8 mouse cellular contexts compared by ENCODE assay signal in the genomic region with DNA sequence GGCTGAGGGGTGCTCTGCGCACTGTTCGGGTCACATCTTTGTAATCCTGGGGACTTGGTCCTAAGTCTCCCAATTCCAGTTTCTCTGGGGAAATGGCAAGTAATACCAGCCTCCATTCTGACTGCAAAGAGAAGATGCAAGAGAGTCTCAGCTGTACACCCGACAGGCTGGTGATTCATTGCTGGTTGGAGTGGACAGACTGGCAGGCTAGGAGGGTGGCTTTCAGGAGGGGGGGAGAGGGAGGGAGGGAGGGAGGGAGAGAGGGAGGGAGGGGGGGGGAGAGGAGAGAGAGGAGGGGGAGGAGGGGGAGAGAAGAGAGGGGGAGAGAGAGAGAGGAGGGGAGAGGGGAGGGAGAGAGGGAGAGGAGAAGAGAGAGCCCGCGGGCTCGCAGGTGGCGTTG. TPM values are rescaled to one million over a fixed set of nuclear protein-coding genes. Genes with fewer than 3 reads are reported as not detected.
DNase-seq lines count a peak whose midpoint lies in the region; ATAC-seq and TF ChIP-seq lines count a peak whose summit lies in the region.

No protein-coding gene starts in this region.

- H3K4me1 ChIP-seq in heart, embryonic 14.5 days (ENCODE audit: control insufficient read depth in 2 of 2, insufficient read depth in 2 of 2, low read length in 2 of 2): peaks cover 18 to 19% of the 10 kb centered on the region in 2 experiments
- H3K4me1 ChIP-seq in ES-E14 (ENCODE audit: control insufficient read depth in 2 of 2, insufficient read depth in 2 of 2, low read length in 2 of 2, poor library complexity in 1 of 2): peaks cover 0 to 17% of the 10 kb centered on the region in 2 experiments; a peak in 2 of 4 replicates
- H3K4me1 ChIP-seq in hindbrain, embryonic 10.5 days (replicated peaks): peaks cover 50% of the 10 kb centered on the region
- peaks cover 19% of the 10 kb centered on the region for H3K4me1 ChIP-seq in midbrain, embryonic 11.5 days (ENCODE audit: control insufficient read depth, insufficient read depth, low read length)

- peak overlapping the region in 1 of 2 experiments; percentile 79; a peak in 2 of 4 replicates for H3K27ac ChIP-seq in heart, embryonic 14.5 days (replicated peaks in 1 of 2; ENCODE audit: control insufficient read depth in 1 of 2, insufficient read depth in 1 of 2, low read depth in 2 of 2, low read length in 2 of 2)
- no peak overlapping the region for H3K27ac ChIP-seq in ES-E14 (ENCODE audit: insufficient read depth, low read depth, low read length, poor library complexity, severe bottlenecking)
- peak overlapping the region; percentile 96 for H3K27ac ChIP-seq in hindbrain, embryonic 10.5 days
- no peak overlapping the region for H3K27ac ChIP-seq in midbrain, embryonic 11.5 days (ENCODE audit: low read depth, low read length)

- in situ Hi-C loops in ES-E14 (cut with MboI; ENCODE audit: low sequenced_read_pairs in 2 of 2, unreplicated experiment in 2 of 2): no loop called here

- H3K27me3 ChIP-seq in heart, embryonic 14.5 days (ENCODE audit: control insufficient read depth, insufficient read depth, low read length): no peaks in the 10 kb centered on the region
- H3K27me3 ChIP-seq in hindbrain, embryonic 10.5 days (ENCODE audit: insufficient read depth, poor library complexity, severe bottlenecking): no peaks in the 10 kb centered on the region
- H3K27me3 ChIP-seq in midbrain, embryonic 11.5 days (ENCODE audit: control insufficient read depth, insufficient read depth, low read length): no peaks in the 10 kb centered on the region

- H3K9me3 ChIP-seq in heart, embryonic 14.5 days (ENCODE audit: control insufficient read depth, low read length): no peaks in the 10 kb centered on the region
- no peaks in the 10 kb centered on the region; the same call in 1 of the 2 replicates for H3K9me3 ChIP-seq in ES-E14 (ENCODE audit: control insufficient read depth, insufficient read depth, low read depth, low read length)
- H3K9me3 ChIP-seq in hindbrain, embryonic 10.5 days: no peaks in the 10 kb centered on the region
- H3K9me3 ChIP-seq in midbrain, embryonic 11.5 days (ENCODE audit: control insufficient read depth, low read length): no peaks in the 10 kb centered on the region

- WGBS in heart, embryonic 14.5 days: 22% methylated on average over 7 of the region's 7 CpGs
- WGBS in hindbrain, embryonic 10.5 days: 25% methylated on average over 7 of the region's 7 CpGs
- 23% methylated on average over 7 of the region's 7 CpGs for WGBS in midbrain, embryonic 11.5 days

- H3K4me2 ChIP-seq in heart, embryonic 14.5 days (ENCODE audit: low read length): peak overlapping the region; percentile 94
- H3K4me2 ChIP-seq in midbrain, embryonic 11.5 days: peak overlapping the region; percentile 96

- peak overlapping the region; percentile 97 for H3K9ac ChIP-seq in heart, embryonic 14.5 days (ENCODE audit: low read length)
- H3K9ac ChIP-seq in ES-E14 (ENCODE audit: insufficient read depth, low read depth, low read length, poor library complexity, severe bottlenecking): peak overlapping the region; percentile 100; the same call in 1 of the 2 replicates
- H3K9ac ChIP-seq in midbrain, embryonic 11.5 days (ENCODE audit: low read length): peak overlapping the region; percentile 91

- ATAC-seq in heart, embryonic 14.5 days (ENCODE audit: insufficient number of reproducible peaks, insufficient read depth, low FRiP score, low read depth): no peak
- ATAC-seq in midbrain, embryonic 11.5 days (ENCODE audit: low FRiP score): no peak

- peak overlapping the region; percentile 96 for H3K4me3 ChIP-seq in heart, embryonic 14.5 days (ENCODE audit: control insufficient read depth in 1 of 2, insufficient read depth in 1 of 2, low read depth in 1 of 2, low read length in 2 of 2)
- H3K4me3 ChIP-seq in ES-E14 (ENCODE audit: insufficient read depth in 1 of 2, low read depth in 1 of 2, low read length in 2 of 2, poor library complexity in 1 of 2, severe bottlenecking in 1 of 2): peak overlapping the region; percentile 97 to 100; a peak in 3 of 4 replicates
- H3K4me3 ChIP-seq in hindbrain, embryonic 10.5 days: peak overlapping the region; percentile 98
- peak overlapping the region; percentile 81 for H3K4me3 ChIP-seq in midbrain, embryonic 11.5 days (ENCODE audit: low read depth, low read length)

- no peak for DNase-seq in heart, adult 11 months
- no peak for DNase-seq in ES-E14 (ENCODE audit: low read depth, low spot score)
- no peak for DNase-seq in hindbrain, embryonic 10.5 days (ENCODE audit: low spot score)
- no peak for DNase-seq in midbrain, embryonic 11.5 days (ENCODE audit: low spot score, missing footprints)
- DNase-seq in urinary bladder, postnatal 36 days (ENCODE audit: low spot score in 2 of 2): no peak
- no peak for DNase-seq in frontal cortex, postnatal 14 days (ENCODE audit: low spot score in 2 of 2)
- DNase-seq in adrenal gland, adult 2 months: no peak

- H3K36me3 ChIP-seq in heart, embryonic 14.5 days (ENCODE audit: control insufficient read depth, insufficient read depth, low read length): peaks cover 45% of the 10 kb centered on the region
- H3K36me3 ChIP-seq in ES-E14 (ENCODE audit: control insufficient read depth, insufficient read depth, low read length, poor library complexity, severe bottlenecking): peaks cover 18% of the 10 kb centered on the region
- H3K36me3 ChIP-seq in hindbrain, embryonic 10.5 days: peaks cover 48% of the 10 kb centered on the region
- peaks cover 16% of the 10 kb centered on the region for H3K36me3 ChIP-seq in midbrain, embryonic 11.5 days (ENCODE audit: control insufficient read depth, insufficient read depth, low read length)

TF ChIP-seq in ES-E14, 5 proteins besides CTCF, POLR2A, EP300 and RAD21:
- TF ChIP-seq HCFC1 (IDR thresholded peaks at IDR 0.05; ENCODE audit: borderline replicate concordance, insufficient read depth, low read length): no peak
- TF ChIP-seq MAFK (IDR thresholded peaks at IDR 0.05; ENCODE audit: insufficient read depth, low read depth, low read length): no peak
- no peak for TF ChIP-seq ZNF384 (IDR thresholded peaks at IDR 0.05; ENCODE audit: low read depth, low read length)
- TF ChIP-seq CHD2 (IDR thresholded peaks at IDR 0.05; ENCODE audit: low read depth, low read length): no peak
- no peak for TF ChIP-seq ZC3H11A (IDR thresholded peaks at IDR 0.05; ENCODE audit: borderline replicate concordance, low read depth, low read length)

RNA-seq across cellular contexts. Expression of a gene that starts 0.4 kb away (rescaled TPM):
- polyA plus RNA-seq in heart, embryonic 14.5 days (2014; fragmentation: Nextera tagmentation; extraction: Ambion mirVana): 63.0 and 66.2 TPM in 2 replicates
- 33.1 and 37.9 TPM in 2 replicates for total RNA-seq in ES-E14 (2012; rRNA removed)
- polyA plus RNA-seq in hindbrain, embryonic 10.5 days (2016; fragmentation: Nextera tagmentation; extraction: Ambion mirVana): 117 and 126 TPM in 2 replicates
- polyA plus RNA-seq in midbrain, embryonic 11.5 days (2014; fragmentation: Nextera tagmentation; extraction: Ambion mirVana): 89.3 and 95.5 TPM in 2 replicates
- 10 to 100 TPM; 40.0 to 56.3 TPM for total RNA-seq in adrenal gland, adult 2 months (2021)
- 18.8 and 28.8 TPM in 2 replicates for polyA plus RNA-seq in adrenal gland, adult 2 months (2012; rRNA removed)

RNA-seq across cellular contexts. Expression of a gene that starts 3.4 kb away (rescaled TPM):
- 15.0 and 15.6 TPM in 2 replicates for polyA plus RNA-seq in heart, embryonic 14.5 days (2014; fragmentation: Nextera tagmentation; extraction: Ambion mirVana)
- 7.8 and 14.0 TPM in 2 replicates for total RNA-seq in ES-E14 (2012; rRNA removed)
- 20.9 and 23.9 TPM in 2 replicates for polyA plus RNA-seq in hindbrain, embryonic 10.5 days (2016; fragmentation: Nextera tagmentation; extraction: Ambion mirVana)
- polyA plus RNA-seq in midbrain, embryonic 11.5 days (2014; fragmentation: Nextera tagmentation; extraction: Ambion mirVana): 10.4 and 11.4 TPM in 2 replicates
- 10 to 100 TPM; 28.9 to 49.2 TPM for total RNA-seq in adrenal gland, adult 2 months (2021)
- polyA plus RNA-seq in adrenal gland, adult 2 months (2012; rRNA removed): 177 and 230 TPM in 2 replicates

RNA-seq across cellular contexts. Expression of a gene that starts 19.9 kb away (rescaled TPM):
- 0.81 and 0.97 TPM in 2 replicates for polyA plus RNA-seq in heart, embryonic 14.5 days (2014; fragmentation: Nextera tagmentation; extraction: Ambion mirVana)
- 0.76 and 0.95 TPM in 2 replicates for total RNA-seq in ES-E14 (2012; rRNA removed)
- polyA plus RNA-seq in hindbrain, embryonic 10.5 days (2016; fragmentation: Nextera tagmentation; extraction: Ambion mirVana): 1.3 and 1.9 TPM in 2 replicates
- 0.62 and 0.71 TPM in 2 replicates for polyA plus RNA-seq in midbrain, embryonic 11.5 days (2014; fragmentation: Nextera tagmentation; extraction: Ambion mirVana)
- 10 to 100 TPM in 1 of 2 experiments, 1 to 10 TPM in 1; 9.9 to 16.0 TPM for total RNA-seq in adrenal gland, adult 2 months (2021)
- 14.8 and 15.4 TPM in 2 replicates for polyA plus RNA-seq in adrenal gland, adult 2 months (2012; rRNA removed)
